Mouse (Mus musculus): ENCODE measurements around the gene Ehd1.

- TF ChIP-seq EP300 (optimal IDR thresholded peaks at IDR 0.05), result no peak
- peak; percentile 72 for TF ChIP-seq CTCF (IDR thresholded peaks at IDR 0.05; ENCODE audit: low read depth)
These were observed 41.2 kb upstream of the Ehd1 start, which contains the start of gene Ppp2r5b for GRCm38 (mm10) chr19:6235084-6236052.
